Mouse (Mus musculus) urinary bladder, postnatal 36 days (tissue): Measurements from ENCODE around the gene Enpep.

Source experiments
- DNase-seq, 2 experiments: peaks; one replicate each; pipeline ENCODE4 v3.0.0; 2022; ENCODE audit warnings: low spot score in 2 of 2, mixed read lengths in 1 of 2

Enpep gene

GRCm38 (mm10) chr3:129312511-129312910, 20.0 kb downstream of the Enpep start:
- no peak for DNase-seq

GRCm38 (mm10) chr3:129311951-129312350, 20.6 kb downstream of the Enpep start:
- peak in 1 of 2 experiments; percentile 44 for DNase-seq

GRCm38 (mm10) chr3:129309926-129310325, 22.6 kb downstream of the Enpep start:
- no peak for DNase-seq

- no peak for DNase-seq
Measured at GRCm38 (mm10) chr3:129308876-129309275, 23.6 kb downstream of the Enpep start.

GRCm38 (mm10) chr3:129308102-129308752, 24.3 kb downstream of the Enpep start:
- DNase-seq: no peak

GRCm38 (mm10) chr3:129303941-129304340, 28.6 kb downstream of the Enpep start:
- no peak for DNase-seq

GRCm38 (mm10) chr3:129299874-129300273, 32.6 kb downstream of the Enpep start:
- no peak for DNase-seq

GRCm38 (mm10) chr3:129298606-129299005, 33.9 kb downstream of the Enpep start:
- DNase-seq: no peak

- DNase-seq: peak in 1 of 2 experiments; percentile 57
Measured at GRCm38 (mm10) chr3:129296994-129297393, 35.5 kb downstream of the Enpep start.

- no peak for DNase-seq
Measured at GRCm38 (mm10) chr3:129295883-129296282, 36.6 kb downstream of the Enpep start.

- DNase-seq: no peak
Measured at GRCm38 (mm10) chr3:129289536-129289935, 43.0 kb downstream of the Enpep start.

GRCm38 (mm10) chr3:129287140-129287539, 45.4 kb downstream of the Enpep start:
- DNase-seq: no peak

GRCm38 (mm10) chr3:129286426-129286825, 46.1 kb downstream of the Enpep start:
- DNase-seq: no peak

GRCm38 (mm10) chr3:129284326-129284725, 48.2 kb downstream of the Enpep start:
- no peak for DNase-seq

GRCm38 (mm10) chr3:129279441-129279840, 53.1 kb downstream of the Enpep start:
- no peak for DNase-seq

GRCm38 (mm10) chr3:129273156-129273831, 59.2 kb downstream of the Enpep start:
- DNase-seq: no peak

- DNase-seq: no peak
Measured at GRCm38 (mm10) chr3:129270044-129270443, 62.5 kb downstream of the Enpep start.

GRCm38 (mm10) chr3:129268886-129269683, 63.4 kb downstream of the Enpep start:
- no peak for DNase-seq

- DNase-seq: no peak
Measured at GRCm38 (mm10) chr3:129258497-129258896, 74.0 kb downstream of the Enpep start.

GRCm38 (mm10) chr3:129256766-129257165, 75.8 kb downstream of the Enpep start:
- peak in 1 of 2 experiments; percentile 4 for DNase-seq

GRCm38 (mm10) chr3:129256283-129256682, 76.2 kb downstream of the Enpep start:
- no peak for DNase-seq

GRCm38 (mm10) chr3:129254246-129254645, 78.3 kb downstream of the Enpep start:
- peak in 1 of 2 experiments; percentile 3 for DNase-seq
